Mouse (Mus musculus) MEL (cell line): ENCODE results near the gene 4930432K21Rik. TPM values are rescaled to one million over a fixed set of nuclear protein-coding genes. Genes with fewer than 3 reads are reported as not detected.
A peak's percentile ranks its signal among the peaks of the same experiment; 100 is the strongest.

ENCODE experiments used
- DNase-seq: peaks from one replicate; pipeline ENCODE4 v3.0.0; 2011; ENCODE audit warnings: low read depth, low spot score
- H3K27ac ChIP-seq: 2 replicates; pipeline ENCODE4 v1.5.1; 2012; ENCODE audit warnings: low read depth, mild to moderate bottlenecking, control low read depth, low read length, moderate library complexity; ENCODE audit not compliant: control insufficient read depth
- H3K27me3 ChIP-seq, 2 experiments: fragments of 150-350 bp in 1 of 2; sonication (generic) in 1 of 2; 2 replicates each; pipeline ENCODE4 v1.6.1; 2012; ENCODE audit warnings: low read length in 2 of 2, mild to moderate bottlenecking in 2 of 2, improper control_type of control experiment in 1 of 2, moderate library complexity in 1 of 2; ENCODE audit not compliant: insufficient read depth in 2 of 2, control insufficient read depth in 1 of 2
- H3K36me3 ChIP-seq, 2 experiments: 2 replicates each; pipeline ENCODE4 v1.6.1; 2012 to 2014; ENCODE audit warnings: low read length in 2 of 2, improper control_type of control experiment in 1 of 2, inconsistent platforms in 1 of 2, mild to moderate bottlenecking in 1 of 2; ENCODE audit not compliant: insufficient read depth in 2 of 2, control insufficient read depth in 1 of 2
- H3K4me1 ChIP-seq, 2 experiments: fragments of 150-350 bp in 1 of 2; sonication (generic) in 1 of 2; 2 replicates each; pipeline ENCODE4 v1.6.1; 2012; ENCODE audit warnings: low read length in 2 of 2, improper control_type of control experiment in 1 of 2, mild to moderate bottlenecking in 1 of 2; ENCODE audit not compliant: insufficient read depth in 2 of 2, control insufficient read depth in 1 of 2
- H3K4me3 ChIP-seq, 2 experiments: fragments of 150-350 bp in 1 of 2; sonication (generic) in 1 of 2; 2 replicates each; pipeline ENCODE4 v1.5.1; 2012; ENCODE audit warnings: low read depth in 2 of 2, low read length in 2 of 2, mild to moderate bottlenecking in 2 of 2, moderate library complexity in 2 of 2, control low read depth in 1 of 2, improper control_type of control experiment in 1 of 2; ENCODE audit not compliant: control insufficient read depth in 1 of 2, insufficient read depth in 1 of 2
- H3K79me2 ChIP-seq: 2 replicates; pipeline ENCODE4 v1.6.1; 2012; ENCODE audit warnings: mild to moderate bottlenecking, low read length, moderate library complexity; ENCODE audit not compliant: control insufficient read depth, poor library complexity, insufficient read depth
- H3K9ac ChIP-seq: 2 replicates; pipeline ENCODE4 v1.6.1; 2012; ENCODE audit warnings: low read depth, mild to moderate bottlenecking, control low read depth, low read length, moderate library complexity; ENCODE audit not compliant: control insufficient read depth, poor library complexity, severe bottlenecking
- H3K9me3 ChIP-seq: fragments of 150-350 bp; sonication (generic); replicated peaks from 2 replicates; pipeline ENCODE4 v1.6.1; 2012; ENCODE audit warnings: mild to moderate bottlenecking, low read length, improper control_type of control experiment, moderate library complexity; ENCODE audit not compliant: insufficient read depth
- BHLHE40 ChIP-seq: IDR thresholded peaks from 2 replicates; pipeline ENCODE4 v1.6.1; 2012; ENCODE audit warnings: low read depth, mild to moderate bottlenecking, inconsistent platforms, low read length, improper control_type of control experiment, borderline replicate concordance
- CHD1 ChIP-seq: IDR thresholded peaks from 2 replicates; pipeline ENCODE4 v1.6.1; 2012; ENCODE audit warnings: low read depth, mild to moderate bottlenecking, inconsistent platforms, low read length, improper control_type of control experiment
- CHD2 ChIP-seq: IDR thresholded peaks from 2 replicates; pipeline ENCODE4 v1.6.1; 2011; ENCODE audit warnings: low read length, improper control_type of control experiment
- CTCF ChIP-seq, 3 experiments: IDR thresholded peaks in 2 of 3; conservative IDR thresholded peaks in 1 of 3; 2 replicates each; pipeline ENCODE4 v1.5.1; 2011 to 2012; ENCODE audit warnings: low read length in 3 of 3, low read depth in 2 of 3, mild to moderate bottlenecking in 2 of 3, improper control_type of control experiment in 1 of 3, inconsistent platforms in 1 of 3, mixed read lengths in 1 of 3, moderate library complexity in 1 of 3; ENCODE audit not compliant: control insufficient read depth in 1 of 3, insufficient read depth in 1 of 3, poor library complexity in 1 of 3, severe bottlenecking in 1 of 3
- EP300 ChIP-seq, 2 experiments: IDR thresholded peaks; 2 replicates each; pipeline ENCODE4 v1.6.1; 2011; ENCODE audit warnings: improper control_type of control experiment in 2 of 2, low read length in 2 of 2, low read depth in 1 of 2, mild to moderate bottlenecking in 1 of 2
- ETS1 ChIP-seq: IDR thresholded peaks from 2 replicates; pipeline ENCODE4 v1.6.1; 2012; ENCODE audit warnings: low read depth, mild to moderate bottlenecking, inconsistent platforms, low read length, improper control_type of control experiment, moderate library complexity
- GABPA ChIP-seq: IDR thresholded peaks from 2 replicates; pipeline ENCODE4 v1.6.1; 2012; ENCODE audit warnings: low read depth, mild to moderate bottlenecking, inconsistent platforms, low read length, improper control_type of control experiment, moderate library complexity
- GATA1 ChIP-seq: IDR thresholded peaks from 2 replicates; pipeline ENCODE4 v1.6.1; 2011; ENCODE audit warnings: low read depth, low read length, improper control_type of control experiment
- HCFC1 ChIP-seq: IDR thresholded peaks from 2 replicates; pipeline ENCODE4 v1.6.1; 2012; ENCODE audit warnings: low read depth, mild to moderate bottlenecking, inconsistent platforms, low read length, improper control_type of control experiment, moderate library complexity
- MAFK ChIP-seq: IDR thresholded peaks from 2 replicates; pipeline ENCODE4 v1.6.1; 2011; ENCODE audit warnings: low read depth, mild to moderate bottlenecking, low read length, improper control_type of control experiment, borderline replicate concordance
- MAZ ChIP-seq: IDR thresholded peaks from 2 replicates; pipeline ENCODE4 v1.6.1; 2012; ENCODE audit warnings: low read depth, mild to moderate bottlenecking, inconsistent platforms, low read length, improper control_type of control experiment
- MYB ChIP-seq: IDR thresholded peaks from 2 replicates; pipeline ENCODE4 v1.6.1; 2011; ENCODE audit warnings: mild to moderate bottlenecking, low read depth, low read length, improper control_type of control experiment
- NELFE ChIP-seq: IDR thresholded peaks from 2 replicates; pipeline ENCODE4 v1.6.1; 2011; ENCODE audit warnings: low read depth, low read length, improper control_type of control experiment
- NRF1 ChIP-seq: IDR thresholded peaks from 2 replicates; pipeline ENCODE4 v1.6.1; 2014; ENCODE audit warnings: low read depth, mild to moderate bottlenecking, inconsistent platforms, low read length, improper control_type of control experiment, moderate library complexity; ENCODE audit not compliant: poor library complexity, insufficient read depth, severe bottlenecking
- POLR2A ChIP-seq, 2 experiments: IDR thresholded peaks; 2 replicates each; pipeline ENCODE4 v1.6.1; 2011 to 2012; ENCODE audit warnings: low read length in 2 of 2, mild to moderate bottlenecking in 2 of 2, control low read depth in 1 of 2, improper control_type of control experiment in 1 of 2, low read depth in 1 of 2, moderate library complexity in 1 of 2; ENCODE audit not compliant: control insufficient read depth in 1 of 2, insufficient read depth in 1 of 2, poor library complexity in 1 of 2
- POLR2AphosphoS2 ChIP-seq: IDR thresholded peaks from 2 replicates; pipeline ENCODE4 v1.6.1; 2011; ENCODE audit warnings: low read length, improper control_type of control experiment
- POLR2AphosphoS5 ChIP-seq: IDR thresholded peaks from 2 replicates; pipeline ENCODE4 v1.6.1; 2012; ENCODE audit warnings: low read depth, borderline replicate concordance, mild to moderate bottlenecking, inconsistent platforms, low read length, moderate library complexity, mixed read lengths
- RAD21 ChIP-seq: IDR thresholded peaks from 2 replicates; pipeline ENCODE4 v1.6.1; 2011; ENCODE audit warnings: mild to moderate bottlenecking, low read depth, low read length, improper control_type of control experiment
- SIN3A ChIP-seq: IDR thresholded peaks from 2 replicates; pipeline ENCODE4 v1.6.1; 2012; ENCODE audit warnings: low read length, improper control_type of control experiment, inconsistent platforms
- SMC3 ChIP-seq: IDR thresholded peaks from 2 replicates; pipeline ENCODE4 v1.6.1; 2011; ENCODE audit warnings: low read depth, low read length, improper control_type of control experiment
- TAL1 ChIP-seq: IDR thresholded peaks from 2 replicates; pipeline ENCODE4 v1.6.1; 2012; ENCODE audit warnings: mild to moderate bottlenecking, inconsistent platforms, low read length, moderate library complexity, mixed read lengths
- TBP ChIP-seq: IDR thresholded peaks from 2 replicates; pipeline ENCODE4 v1.8.0; 2011; ENCODE audit warnings: low read depth, low read length, improper control_type of control experiment
- TCF12 ChIP-seq: IDR thresholded peaks from 2 replicates; pipeline ENCODE4 v1.6.1; 2014; ENCODE audit warnings: low read depth, mild to moderate bottlenecking, inconsistent platforms, low read length, improper control_type of control experiment, moderate library complexity
- USF1 ChIP-seq: IDR thresholded peaks from 2 replicates; pipeline ENCODE4 v1.6.1; 2014; ENCODE audit warnings: low read depth, mild to moderate bottlenecking, inconsistent platforms, low read length, improper control_type of control experiment, moderate library complexity
- ZKSCAN1 ChIP-seq: IDR thresholded peaks from 2 replicates; pipeline ENCODE4 v1.6.1; 2012; ENCODE audit warnings: low read depth, mild to moderate bottlenecking, inconsistent platforms, low read length, improper control_type of control experiment, moderate library complexity
- polyA plus RNA-seq, 2 experiments: library from polyadenylated mRNA; stranded (reverse) in 1 of 2; unstranded in 1 of 2; fragments of >175 nt in 1 of 2; fragments of >200 nt in 1 of 2; gene quantifications; 2 replicates each; pipeline versions ENCODE4 v1.2.1 to v1.2.4; 2012; ENCODE audit warnings: low replicate concordance in 2 of 2, low read depth in 1 of 2; ENCODE audit not compliant: insufficient read length in 2 of 2, insufficient read depth in 1 of 2, missing spikeins in 1 of 2
- total RNA-seq: library from RNA; depleted of rRNA; stranded (reverse); fragments of 300-350 nt; gene quantifications from 2 replicates; pipeline ENCODE4 v1.2.3, GENCODE M21; 2012

4930432K21Rik gene
- total and polyA plus RNA-seq, 3 experiments = 2.2 to 3.0 TPM; not detected in 1

- H3K9ac ChIP-seq = no peak overlapping the region
- H3K4me1 ChIP-seq = no peaks in the 10 kb centered on the region
- no peaks in the 10 kb centered on the region for H3K9me3 ChIP-seq
- no peaks in the 10 kb centered on the region for H3K79me2 ChIP-seq
- H3K4me3 ChIP-seq = no peak overlapping the region
- no peak overlapping the region for H3K27ac ChIP-seq
- DNase-seq = no peak
- no peaks in the 10 kb centered on the region for H3K27me3 ChIP-seq
- no peak for TF ChIP-seq POLR2AphosphoS2
- no peak for TF ChIP-seq GATA1
- TF ChIP-seq MAZ = no peak
- TF ChIP-seq TAL1 = no peak
- TF ChIP-seq BHLHE40 = no peak
- TF ChIP-seq HCFC1 = no peak
- TF ChIP-seq EP300 (IDR thresholded peaks at IDR 0.05; ENCODE audit: low read depth in 1 of 2, low read length in 2 of 2) = no peak
- TF ChIP-seq ETS1 = no peak
- no peak for TF ChIP-seq NELFE
- no peak for TF ChIP-seq USF1
- TF ChIP-seq POLR2AphosphoS5 = no peak
- no peak for TF ChIP-seq MYB
- TF ChIP-seq CHD2 = no peak
- no peak for TF ChIP-seq NRF1
- TF ChIP-seq SIN3A = no peak
- no peak for TF ChIP-seq CTCF (IDR thresholded peaks at IDR 0.05 in 2 of 3, conservative IDR thresholded peaks at IDR 0.05 in 1 of 3; ENCODE audit: control insufficient read depth in 1 of 3, insufficient read depth in 1 of 3, low read depth in 2 of 3, low read length in 3 of 3, poor library complexity in 1 of 3, severe bottlenecking in 1 of 3)
- no peak for TF ChIP-seq TBP
- TF ChIP-seq RAD21 = no peak
- no peaks in the 10 kb centered on the region; a peak in 1 of 4 replicates for H3K36me3 ChIP-seq
These were observed 22.3 kb downstream of the 4930432K21Rik start for GRCm38 (mm10) chr8:84170096-84170495.

- Histone ChIP-seq H3K27me3 (no peaks in the 10 kb centered on the region), H3K4me1 (no peaks in the 10 kb centered on the region), H3K9me3 (no peaks in the 10 kb centered on the region)
- TF ChIP-seq NELFE (no peak), CHD1 (no peak), MAFK (no peak), NRF1 (no peak), CTCF (IDR thresholded peaks at IDR 0.05 in 2 of 3, conservative IDR thresholded peaks at IDR 0.05 in 1 of 3; ENCODE audit: control insufficient read depth in 1 of 3, insufficient read depth in 1 of 3, low read depth in 2 of 3, low read length in 3 of 3, poor library complexity in 1 of 3, severe bottlenecking in 1 of 3) (peak in 2 of 3 experiments; percentile 45 to 56; a peak in 5 of 6 replicates), RAD21 (peak; percentile 23), ZKSCAN1 (no peak), BHLHE40 (no peak), USF1 (no peak), POLR2A (IDR thresholded peaks at IDR 0.05; ENCODE audit: control insufficient read depth in 1 of 2, insufficient read depth in 1 of 2, low read depth in 1 of 2, low read length in 2 of 2, poor library complexity in 1 of 2) (no peak), TAL1 (no peak), SMC3 (peak; percentile 56), GABPA (no peak), TCF12 (no peak)
- TF ChIP-seq, all 39 proteins: peak for 3
- DNase-seq = no peak
- H3K36me3 ChIP-seq = no peaks in the 10 kb centered on the region; a peak in 1 of 4 replicates
- H3K9ac ChIP-seq = no peak overlapping the region
- no peaks in the 10 kb centered on the region for H3K79me2 ChIP-seq
- H3K4me3 ChIP-seq = no peak overlapping the region
- H3K27ac ChIP-seq = no peak overlapping the region
These were observed 26.0 kb downstream of the 4930432K21Rik start for GRCm38 (mm10) chr8:84173861-84174260.
